Mouse (Mus musculus) liver (tissue): Measurements from ENCODE around the gene Nim1k.
"Not testable (repeated sequence)": the region's sequence is repeated elsewhere in the genome, so short reads cannot be mapped to it uniquely, and the experiment has no call there.

Experiments
- DNase-seq: peaks from one replicate; pipeline ENCODE4 v3.0.0-alpha.2; 2020; ENCODE audit warnings: mixed read lengths

The Nim1k gene

GRCm38 (mm10) chr13:119684416-119685177, 71.1 kb downstream of the Nim1k start:
- no peak for DNase-seq

DNA sequence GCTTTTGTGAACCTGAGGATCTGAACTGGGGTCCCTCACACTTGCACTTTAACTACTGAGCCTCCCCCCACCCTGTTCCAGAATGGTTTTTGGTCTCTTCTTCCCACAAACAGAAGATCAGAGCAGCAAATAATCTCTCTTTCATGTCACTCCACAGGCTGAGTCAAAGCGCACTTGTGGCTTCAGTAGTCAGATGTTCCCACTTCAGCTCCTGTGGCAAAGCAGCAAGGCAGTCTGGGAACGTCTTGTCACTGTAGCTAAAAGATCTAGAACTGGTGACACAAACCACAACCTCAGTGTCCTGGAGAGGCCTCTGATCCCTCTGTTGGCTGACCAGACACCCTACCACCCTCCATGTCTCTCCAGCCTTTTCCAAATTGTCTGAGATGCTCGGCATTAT, 74.5 kb downstream of the Nim1k start:
- no peak for DNase-seq

GRCm38 (mm10) chr13:119679721-119680120, 76.0 kb downstream of the Nim1k start:
- DNase-seq = no peak

DNA sequence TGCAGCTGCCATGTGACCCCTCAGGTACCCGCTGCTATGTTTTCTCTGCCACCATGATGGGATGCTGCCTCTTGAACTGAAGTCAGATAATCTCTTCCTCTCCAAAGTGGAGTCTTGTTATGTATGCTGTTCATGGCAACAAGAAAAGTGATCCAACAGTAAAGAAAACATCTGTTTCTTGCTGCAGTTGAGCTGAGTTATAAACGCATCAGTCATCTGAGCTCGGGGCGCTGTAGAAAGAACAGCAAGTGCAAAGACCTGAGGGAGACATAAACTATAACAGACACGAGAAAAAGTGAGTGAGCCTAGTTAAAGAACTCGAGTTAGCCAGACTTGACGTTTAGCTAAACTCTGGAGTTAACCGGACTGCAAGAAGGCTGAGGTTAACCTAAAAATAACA, 76.9 kb downstream of the Nim1k start:
- DNase-seq = no peak

DNA sequence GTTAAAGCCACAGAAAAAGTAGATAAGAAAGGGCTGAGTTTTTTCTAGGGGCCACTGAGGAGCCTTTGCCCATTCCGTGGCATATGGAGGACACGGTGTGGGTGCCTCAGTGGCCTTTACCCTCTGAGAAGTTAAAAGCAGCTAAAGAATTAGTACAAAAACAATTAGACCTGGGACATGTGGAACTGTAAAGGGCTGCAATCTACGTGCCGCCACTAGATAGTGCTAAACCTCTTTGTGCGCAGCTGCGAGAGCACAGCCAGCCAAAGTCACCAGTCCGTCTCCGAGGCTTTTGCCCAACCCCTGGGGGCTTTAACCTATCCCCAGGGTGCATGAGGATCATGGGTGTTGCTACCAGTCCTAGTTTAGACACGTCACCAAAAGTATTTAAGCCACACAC, 94.3 kb downstream of the Nim1k start:
- DNase-seq = not testable (repeated sequence)
